Mouse (Mus musculus) brain, embryonic 18.5 days (tissue): ENCODE data around the gene Adam22.
"Not testable (repeated sequence)": the region's sequence is repeated elsewhere in the genome, so short reads cannot be mapped to it uniquely, and the experiment has no call there.

Experiments
- DNase-seq: peaks from one replicate; pipeline ENCODE4 v3.0.0-alpha.2; 2012; ENCODE audit warnings: low read depth, low spot score

Adam22 gene

GRCm38 (mm10) chr5:8056141-8057017 lies 311.6 kb downstream of the Adam22 start:
- DNase-seq, result peak; percentile 22

GRCm38 (mm10) chr5:8055721-8056129 lies 312.2 kb downstream of the Adam22 start:
- no peak for DNase-seq

- no peak for DNase-seq
Measured at GRCm38 (mm10) chr5:8053827-8054226, 314.1 kb downstream of the Adam22 start.

GRCm38 (mm10) chr5:8045855-8046254 lies 322.1 kb downstream of the Adam22 start, which contains the start of gene Sri:
Gene Sri, plus strand, starts transcription at chr5:8046078.
- DNase-seq, result no peak

- not testable (repeated sequence) for DNase-seq
Measured at GRCm38 (mm10) chr5:8034596-8034995, 333.4 kb downstream of the Adam22 start.
